Mouse (Mus musculus): Measurements from ENCODE around the gene Gm39566. TPM values are rescaled to one million over a fixed set of nuclear protein-coding genes. Genes with fewer than 3 reads are reported as not detected.

Gm39566 gene
- polyA plus RNA-seq, 3 experiments from 2014 or later, result not detected

DNA sequence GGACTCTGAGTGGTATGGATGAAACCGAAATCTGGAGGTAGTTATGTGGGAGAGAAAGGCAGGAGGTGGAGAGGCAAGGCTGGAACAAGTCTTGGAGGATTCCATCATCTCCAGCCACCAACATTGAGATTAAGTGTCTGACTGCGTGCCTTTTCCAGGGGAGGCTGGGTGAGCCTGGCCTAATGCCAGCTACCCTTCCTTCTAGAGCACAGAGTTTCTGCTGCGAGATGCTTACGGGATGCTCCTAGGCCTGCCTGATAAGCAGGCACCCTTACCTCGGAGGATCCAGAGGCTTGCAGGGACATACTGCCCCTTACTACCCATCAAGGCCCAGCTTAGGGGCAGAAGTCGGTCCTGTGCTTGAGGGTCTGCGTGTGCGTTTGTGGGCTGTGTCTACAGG lies 18.5 kb upstream of the Gm39566 start:
- no peak for ATAC-seq

DNA sequence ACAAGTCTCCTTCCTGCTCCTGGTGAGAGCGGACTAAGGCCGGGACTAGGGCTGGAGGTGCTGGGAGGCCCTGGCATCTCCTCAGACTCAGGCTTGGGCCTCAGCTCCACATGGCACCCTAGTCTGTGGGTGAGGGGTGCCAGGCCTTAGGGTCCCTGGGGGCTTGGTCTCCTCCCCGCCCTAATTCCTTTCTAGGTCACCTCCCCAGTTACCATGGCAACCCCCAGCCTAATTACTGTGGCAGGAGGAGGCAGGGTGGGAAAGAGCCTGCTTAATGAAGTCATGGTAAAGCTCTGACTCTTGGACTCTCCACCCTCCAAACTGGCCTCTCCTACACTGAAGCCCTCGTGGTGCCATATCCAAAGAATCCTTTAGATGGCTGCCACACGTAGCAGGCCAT lies 13.7 kb upstream of the Gm39566 start:
- no peak for ATAC-seq

DNA sequence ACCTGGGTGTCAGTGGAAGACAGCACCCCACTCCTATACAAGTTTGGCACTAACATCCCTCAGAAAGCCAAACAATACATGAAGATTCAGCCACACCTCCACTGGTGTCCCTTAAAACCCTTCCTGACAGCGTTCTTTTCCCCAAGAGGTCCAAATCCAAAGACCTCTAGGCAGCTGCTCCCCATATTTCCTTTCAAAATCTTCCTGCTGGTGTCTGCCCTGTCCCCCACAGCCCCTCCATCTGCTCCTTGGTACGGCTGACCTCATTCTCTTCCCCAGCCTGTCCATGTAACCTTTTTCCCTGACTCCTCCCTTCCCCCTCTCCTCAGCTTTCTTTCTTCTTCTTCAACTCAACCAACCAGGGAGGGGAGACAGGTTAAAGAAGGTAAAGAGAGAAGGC lies 8.4 kb upstream of the Gm39566 start:
- ATAC-seq, result no peak

DNA sequence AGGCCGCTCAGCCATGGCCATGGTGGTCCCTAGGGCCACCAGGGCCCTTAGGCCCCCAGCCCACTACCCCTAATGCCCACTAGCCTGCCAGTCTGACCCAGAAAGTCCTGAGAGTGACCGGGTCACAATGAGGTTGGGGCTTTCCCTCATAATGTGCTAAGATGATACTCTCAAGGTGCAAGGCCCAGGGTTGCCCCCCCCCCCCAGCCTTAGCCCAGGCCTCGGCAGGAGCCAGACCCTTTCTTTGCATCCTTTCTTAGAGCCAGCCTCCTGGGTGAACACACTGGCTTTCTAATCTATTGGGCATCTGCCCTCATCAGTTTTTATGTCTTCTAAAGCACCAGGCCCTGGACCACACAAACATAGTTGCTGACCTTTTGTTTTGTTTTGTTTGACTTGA lies 7.0 kb upstream of the Gm39566 start, which contains the start of gene Spem1:
Spem1 (minus strand) TSS at position 101 of the 400 bp plus-strand sequence.
- no peak for ATAC-seq

DNA sequence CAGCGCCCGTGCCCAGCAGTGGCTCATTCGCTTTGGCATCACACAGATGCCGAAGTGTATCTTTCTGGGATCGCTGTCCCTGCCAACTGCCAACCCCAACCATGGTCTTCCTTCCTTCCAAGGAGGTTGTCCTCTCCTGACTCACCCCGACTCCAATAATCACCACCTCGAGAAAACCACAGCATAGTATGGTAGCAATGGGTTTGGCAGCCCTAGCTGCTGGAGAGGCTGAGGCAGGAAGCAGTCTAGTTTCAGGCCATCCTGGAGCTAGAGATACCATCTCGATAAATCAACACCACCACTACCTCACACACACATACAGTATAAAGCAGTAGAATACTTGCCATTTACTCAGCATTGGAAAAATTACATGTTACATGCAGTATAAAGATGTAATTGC lies 3.8 kb upstream of the Gm39566 start:
- ATAC-seq, result no peak

DNA sequence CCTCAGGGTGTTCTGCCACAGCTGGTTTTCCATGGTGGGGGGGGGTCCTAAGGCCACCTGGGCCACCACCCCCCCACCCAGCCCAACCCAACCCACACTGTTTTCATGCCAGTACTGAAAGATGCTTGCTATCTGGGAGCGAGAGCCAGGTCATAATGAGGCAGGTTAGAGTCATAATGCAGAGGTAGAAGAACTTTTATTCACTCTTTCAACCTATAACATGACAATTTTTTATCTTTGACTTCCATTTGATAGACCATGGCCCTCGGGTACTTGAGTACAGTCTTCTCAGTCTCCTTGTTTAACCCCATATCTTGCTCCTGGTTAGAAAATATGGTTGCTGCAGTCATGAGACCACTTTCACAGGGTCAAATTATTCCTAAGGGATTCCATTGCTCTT lies 3.3 kb upstream of the Gm39566 start, which contains the start of gene Spem2:
Spem2 (minus strand) TSS at position 101 of the 400 bp plus-strand sequence.
- no peak for ATAC-seq

DNA sequence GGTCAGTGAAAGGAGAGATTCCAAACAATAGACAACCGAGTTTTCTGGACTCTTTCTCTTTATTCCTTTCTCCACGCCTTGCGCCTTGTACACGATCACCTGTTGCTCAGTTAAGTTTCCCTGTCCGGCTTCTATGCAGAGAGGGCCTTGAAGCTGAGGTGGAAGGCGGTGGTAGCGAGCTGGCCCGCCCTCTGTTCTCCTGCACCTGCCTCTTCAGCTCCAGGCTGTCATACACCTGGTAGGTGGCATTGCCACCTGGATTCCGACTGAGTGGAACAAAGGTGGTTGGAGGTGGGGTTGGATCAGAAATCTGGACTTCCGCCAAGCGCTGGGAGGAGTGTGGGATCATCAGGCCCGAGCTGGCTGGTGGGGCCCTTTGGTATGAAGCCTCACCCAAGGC lies 1.4 kb upstream of the Gm39566 start:
- no peak for ATAC-seq

DNA sequence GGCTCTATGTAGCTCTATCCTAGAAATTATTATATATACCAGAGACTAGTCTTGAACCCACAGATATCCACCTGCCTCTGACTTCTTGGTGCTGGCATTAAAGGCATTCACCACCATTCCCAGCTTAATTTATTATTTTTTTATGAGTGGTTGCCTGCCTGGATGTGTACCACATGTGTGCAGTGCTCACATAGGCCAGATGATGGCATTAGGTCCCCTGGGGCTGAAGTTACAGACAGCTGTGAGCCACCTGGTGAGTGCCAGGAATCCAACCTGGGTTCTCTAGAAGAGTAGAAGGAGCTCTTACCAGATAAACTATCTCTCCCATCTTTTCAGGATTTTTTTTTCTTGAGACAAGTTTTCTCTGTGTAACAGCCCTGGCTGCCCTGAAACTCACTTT lies 4.8 kb downstream of the Gm39566 start:
- ATAC-seq, result no peak

DNA sequence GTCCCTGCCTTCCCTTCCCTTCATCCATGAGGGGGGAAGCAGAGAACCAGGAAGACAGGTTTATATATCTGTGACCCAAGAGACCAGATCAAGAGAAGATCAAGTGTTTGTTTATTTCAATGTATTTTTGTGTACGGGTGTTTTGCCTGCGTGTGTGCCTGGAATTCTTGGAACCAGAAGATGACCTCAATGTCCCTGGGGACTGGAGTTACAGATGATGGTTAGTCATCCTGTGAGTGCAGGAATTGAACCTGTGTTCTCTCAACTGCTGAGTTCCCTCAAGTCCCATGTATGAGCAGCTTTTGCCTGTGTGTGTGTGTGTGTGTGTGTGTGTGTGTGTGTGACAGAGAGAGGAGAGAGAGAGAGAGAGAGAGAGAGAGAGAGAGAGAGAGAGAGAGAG lies 7.5 kb downstream of the Gm39566 start:
- no peak for ATAC-seq

DNA sequence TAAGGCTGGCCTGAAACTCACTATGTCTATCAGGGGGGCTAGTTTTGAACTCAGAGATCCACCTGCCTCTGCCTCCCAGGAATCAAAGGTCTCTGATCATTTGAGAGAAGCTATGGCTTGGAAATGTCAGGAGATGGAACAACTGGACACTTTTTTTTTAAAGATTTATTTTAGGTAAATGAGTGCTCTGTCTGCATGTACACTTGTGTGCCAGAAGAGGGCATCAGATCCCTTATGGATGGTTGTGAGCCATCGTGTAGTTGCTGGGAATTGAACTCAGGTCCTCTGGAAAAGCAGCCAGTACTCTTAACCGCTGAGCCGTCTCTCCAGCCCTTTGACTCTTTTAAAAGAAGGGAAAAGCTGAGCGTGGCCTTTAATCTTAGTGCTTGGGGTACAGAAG lies 8.7 kb downstream of the Gm39566 start:
- ATAC-seq, result no peak

DNA sequence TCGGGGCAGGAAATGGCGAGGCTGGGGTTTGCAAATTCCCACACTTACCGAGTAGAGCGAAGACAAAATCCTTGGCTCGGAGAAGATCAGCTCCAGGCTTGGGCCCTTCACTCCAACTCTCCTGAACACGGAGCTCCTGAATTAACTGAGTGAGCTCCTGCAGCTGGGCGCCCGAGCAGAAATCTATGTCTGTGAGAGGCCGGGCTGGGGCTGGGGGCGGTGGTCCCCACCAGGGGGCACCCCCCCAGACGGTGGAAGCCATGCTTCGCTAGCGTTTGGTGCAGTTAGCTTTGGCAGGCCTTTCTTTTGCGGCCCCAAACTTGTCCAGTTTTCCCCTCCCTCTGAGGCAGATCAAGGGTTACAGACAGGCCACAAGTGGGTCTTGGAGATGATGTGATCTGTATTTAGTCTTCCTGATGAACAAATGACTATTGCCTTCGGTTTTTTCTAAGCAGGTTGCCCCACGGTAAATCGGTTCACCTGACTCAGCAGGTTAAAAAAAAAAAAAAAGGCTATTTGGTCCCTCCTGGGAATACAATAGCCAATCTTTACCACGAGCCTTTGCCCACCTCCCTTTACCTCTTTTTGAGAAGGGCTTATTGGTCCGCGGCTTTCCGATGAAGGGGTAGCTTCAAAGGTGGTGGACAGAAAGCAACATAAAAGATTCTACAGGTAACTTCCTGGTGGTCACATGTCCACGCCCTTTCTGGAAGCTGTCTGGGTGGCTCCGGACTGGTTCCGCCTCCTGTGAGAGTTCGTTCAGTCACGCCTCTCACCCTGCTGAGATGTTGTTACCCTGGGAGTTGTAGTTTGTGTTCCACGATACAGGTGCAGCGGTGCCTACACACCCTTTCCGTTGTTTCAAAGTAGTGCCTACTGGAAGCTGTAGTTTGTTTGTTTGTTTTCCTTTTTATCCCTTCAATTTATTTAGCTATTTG lies 9.9 kb downstream of the Gm39566 start, which contains the start of gene Tmem102:
Tmem102 (minus strand) TSS at position 653 of the 938 bp plus-strand sequence.
- no peak for ATAC-seq

DNA sequence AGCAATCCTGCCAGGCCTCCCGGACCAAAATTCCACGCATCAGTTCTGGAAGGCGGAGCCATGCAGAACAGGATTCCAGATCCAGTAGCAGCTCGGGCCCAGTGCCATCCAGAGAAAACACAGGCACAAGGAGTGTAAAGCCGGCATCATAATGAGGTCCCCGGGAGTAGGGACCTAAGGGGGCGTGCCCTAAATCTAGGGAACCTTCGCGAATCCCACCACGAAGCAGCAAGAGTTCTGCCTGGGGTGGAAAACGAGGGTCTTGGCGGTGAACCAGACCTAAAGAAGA lies 10.5 kb downstream of the Gm39566 start:
- no peak for ATAC-seq

DNA sequence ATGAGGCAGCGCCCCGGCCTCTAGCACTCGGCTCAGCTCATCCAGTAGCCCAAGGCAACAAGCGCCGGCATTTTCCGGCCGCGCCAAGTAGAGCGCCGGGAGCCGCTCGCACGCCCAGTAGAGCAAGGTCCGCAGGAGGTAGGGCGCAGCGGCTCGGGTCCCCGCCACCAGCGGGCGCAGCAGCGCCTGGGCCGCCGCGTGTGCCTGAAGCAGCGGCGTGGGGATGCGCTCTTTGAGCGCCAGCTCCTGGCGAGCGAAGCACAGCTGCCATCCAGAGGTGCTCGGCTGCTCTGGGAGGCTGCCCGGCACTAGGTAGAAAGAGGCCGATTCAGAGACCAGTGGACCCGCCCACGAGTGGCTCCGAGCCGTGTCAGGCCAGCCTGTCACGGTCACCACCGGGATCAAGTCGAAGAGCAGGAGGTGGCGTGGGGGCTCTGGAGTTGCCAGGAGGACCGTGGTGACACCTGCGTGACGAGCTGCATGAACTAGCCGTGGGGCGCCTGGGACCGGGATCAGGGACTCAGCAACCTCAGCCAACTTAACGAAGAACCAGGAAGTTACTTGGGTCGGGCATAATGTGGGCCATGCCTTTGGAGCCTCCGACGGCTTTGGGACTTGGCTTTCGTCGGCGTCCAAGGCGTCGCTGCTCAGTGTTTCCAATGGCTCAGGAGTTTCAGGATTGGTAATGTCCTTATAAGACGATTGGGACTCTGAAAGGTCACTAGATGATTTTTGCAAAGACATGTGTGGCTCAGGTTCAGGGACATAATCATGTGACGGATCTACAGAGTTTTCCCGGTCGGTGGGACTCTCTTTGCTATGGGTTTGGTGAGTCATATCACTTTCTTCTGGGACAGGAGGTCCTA lies 11.1 kb downstream of the Gm39566 start:
- ATAC-seq, result peak; percentile 63

DNA sequence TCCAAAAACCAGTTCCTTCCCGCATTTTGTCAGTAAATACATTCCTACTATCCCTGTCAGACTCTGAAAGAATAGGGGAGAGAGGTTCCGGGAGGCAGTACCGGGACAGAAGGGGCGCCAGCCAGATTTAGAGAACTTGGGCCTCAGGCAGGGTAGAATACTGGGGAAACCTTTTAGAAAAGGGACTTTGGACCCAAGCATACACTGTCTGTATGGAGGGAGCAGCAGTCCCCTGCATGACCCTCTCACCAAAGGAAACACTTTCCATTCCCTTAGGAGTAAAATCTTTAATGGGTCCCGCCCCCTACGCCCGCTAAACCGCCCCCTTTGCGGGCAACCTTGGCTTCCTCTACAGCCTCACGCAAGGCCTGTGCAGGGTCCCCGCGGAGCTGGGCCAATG lies 11.8 kb downstream of the Gm39566 start:
- ATAC-seq, result no peak

DNA sequence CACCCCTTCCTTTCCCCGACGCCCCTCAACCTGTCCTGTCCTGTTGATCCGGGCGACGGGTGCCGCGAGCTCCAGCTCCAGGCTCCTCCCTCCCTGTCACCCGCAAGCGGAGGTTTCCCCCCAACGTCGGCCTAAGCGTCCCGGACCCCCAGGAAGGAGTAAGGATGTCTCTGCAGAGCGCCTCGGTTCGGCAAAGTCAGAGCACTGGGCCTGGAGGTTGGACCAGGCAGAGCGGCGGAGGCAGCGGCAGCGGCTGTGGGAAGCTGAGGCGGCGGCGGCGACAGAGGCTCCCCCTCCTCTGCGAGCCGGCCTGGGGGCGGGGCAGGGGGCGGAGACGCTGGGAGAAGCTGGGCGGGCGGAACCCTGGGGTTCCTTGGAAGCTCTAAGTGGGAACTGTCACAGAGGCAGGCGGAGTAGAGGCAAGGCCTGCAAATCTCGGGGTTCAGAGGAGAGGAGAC lies 12.4 kb downstream of the Gm39566 start:
- ATAC-seq, result peak; percentile 36

DNA sequence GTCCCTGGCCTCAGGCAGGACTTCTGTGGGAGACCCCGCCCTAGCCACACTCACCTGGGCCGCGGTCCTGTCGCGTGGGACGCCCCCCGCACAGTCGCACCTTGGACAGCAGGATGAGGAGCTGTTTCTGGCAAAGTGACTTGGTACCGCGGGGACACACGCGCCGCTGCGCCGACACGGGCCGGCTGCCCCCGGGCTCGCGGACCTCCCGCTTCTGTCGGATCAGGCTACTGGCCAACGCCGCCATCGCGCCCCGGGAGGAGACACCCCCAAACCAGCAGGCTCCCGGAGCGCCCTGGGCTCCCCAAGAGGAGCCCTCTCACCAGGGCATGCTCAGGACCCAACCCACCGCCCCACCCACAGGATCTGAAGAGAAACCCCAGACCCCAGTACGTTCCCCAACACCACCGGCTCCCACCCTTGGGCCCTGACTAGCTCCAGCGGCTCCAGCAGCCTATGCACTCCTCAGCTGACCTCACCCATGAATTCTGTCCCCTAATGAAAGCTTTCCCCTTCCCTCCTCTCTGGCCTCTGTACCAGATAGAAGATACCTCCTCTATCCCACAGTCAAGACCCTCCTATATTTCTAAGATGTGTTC lies 13.6 kb downstream of the Gm39566 start, which contains the start of gene Fgf11:
Fgf11 (minus strand) TSS at position 479 of the 599 bp plus-strand sequence.
- ATAC-seq, result no peak

DNA sequence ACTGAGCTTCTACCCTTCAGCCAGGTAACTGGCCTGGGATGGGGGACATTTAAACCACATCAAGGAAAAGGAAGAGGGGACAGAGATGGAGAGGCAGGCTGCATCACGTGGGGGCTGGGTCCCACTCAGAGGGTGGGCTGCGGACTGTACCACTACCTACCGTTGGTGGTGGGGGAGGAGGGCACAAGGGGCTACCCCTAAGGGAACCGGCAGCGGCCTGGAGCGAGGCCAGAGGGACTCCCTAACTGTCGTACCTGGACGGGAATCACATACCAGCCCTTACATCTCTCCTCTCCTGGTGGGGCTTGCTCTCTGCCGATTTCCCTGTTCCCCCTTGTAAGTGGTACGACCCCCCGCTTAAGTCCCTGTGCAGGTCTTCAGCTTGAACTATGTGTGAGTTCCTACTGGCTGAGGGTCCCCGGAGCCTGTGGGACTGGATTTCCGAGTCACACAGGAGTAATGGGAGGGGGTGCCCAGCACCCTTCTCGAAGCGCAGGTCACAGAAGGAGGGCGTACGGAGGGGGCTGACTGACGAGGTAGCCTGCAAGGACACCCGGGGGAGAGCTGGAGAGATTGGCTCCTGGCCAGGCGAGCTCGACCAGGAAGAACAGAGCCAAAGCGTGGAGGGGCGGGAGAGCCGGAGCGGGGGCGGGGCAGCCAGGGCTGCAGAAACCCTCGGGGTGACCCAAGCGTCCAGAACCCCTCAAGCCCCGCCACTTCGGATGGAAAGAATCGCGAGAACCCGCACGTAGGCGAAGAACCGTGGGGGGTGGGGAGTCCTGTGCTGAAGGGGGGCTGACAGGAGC lies 14.5 kb downstream of the Gm39566 start:
- ATAC-seq, result no peak

DNA sequence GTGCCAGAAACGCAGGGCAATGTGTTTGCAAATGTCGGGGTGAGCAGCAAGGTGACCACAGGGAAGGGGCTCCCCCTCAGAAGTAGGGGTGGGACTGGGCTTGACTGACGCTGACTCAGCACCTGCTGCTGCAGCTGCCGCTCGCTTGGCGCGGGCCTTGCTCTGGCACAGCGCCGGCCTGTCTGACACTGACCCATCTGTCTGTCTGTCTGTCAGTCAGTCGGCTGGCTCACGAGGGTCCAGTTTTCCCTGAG lies 15.0 kb downstream of the Gm39566 start:
- ATAC-seq, result no peak

DNA sequence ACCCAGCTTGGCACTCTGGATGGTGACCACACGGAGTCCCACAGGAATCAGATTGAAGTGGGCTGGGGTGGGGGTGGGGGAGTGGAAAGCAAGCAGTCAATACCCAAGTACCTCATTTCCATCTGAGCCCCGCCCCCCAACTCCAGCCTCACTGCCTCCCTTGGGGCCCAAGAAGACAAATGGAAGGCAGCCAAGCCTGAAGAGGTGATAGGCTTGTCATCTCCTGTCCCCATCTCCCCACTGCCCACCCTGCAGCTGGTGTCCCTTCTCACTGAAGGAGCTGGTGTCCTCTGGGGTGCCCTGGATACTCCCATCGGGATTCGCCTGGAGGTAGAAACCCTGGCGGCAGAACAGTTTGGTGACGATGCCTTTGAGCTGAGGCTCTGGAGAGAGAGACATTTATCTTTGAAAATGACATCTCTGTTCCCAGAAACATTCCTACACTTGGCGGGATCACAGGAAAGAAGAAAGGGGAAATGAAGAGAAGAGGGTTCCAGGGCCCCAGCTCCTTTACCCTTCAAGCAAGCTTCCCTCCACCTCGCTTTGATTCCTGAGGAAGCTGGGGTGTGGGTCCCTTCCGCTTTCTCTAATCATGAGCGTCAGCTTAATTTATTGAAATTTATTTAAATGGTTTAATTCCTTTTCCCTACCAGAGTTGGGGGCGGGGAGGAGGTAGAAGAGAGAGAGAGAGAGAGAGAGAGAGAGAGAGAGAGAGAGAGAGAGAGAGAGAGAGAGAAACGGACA lies 15.5 kb downstream of the Gm39566 start:
- no peak for ATAC-seq

DNA sequence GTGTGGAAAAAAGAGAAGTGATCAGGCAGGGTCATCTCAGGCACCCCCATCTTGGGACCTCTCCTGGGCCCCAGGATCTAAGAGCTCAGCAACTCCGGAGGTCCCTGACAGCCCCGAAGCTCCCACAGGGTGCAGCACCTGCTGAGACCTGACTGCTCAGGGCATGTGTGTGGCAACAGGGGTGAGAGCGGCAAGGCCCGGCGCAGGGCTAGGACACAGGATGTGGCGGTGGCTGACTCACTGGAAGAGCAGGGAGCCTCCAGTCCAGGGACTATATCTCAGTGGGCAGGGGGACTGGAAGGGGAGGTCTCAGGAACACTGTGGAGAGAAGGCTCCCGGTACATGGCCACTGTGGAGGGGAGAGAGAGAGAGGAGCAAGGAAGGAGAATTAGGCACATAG lies 17.2 kb downstream of the Gm39566 start:
- ATAC-seq, result no peak

DNA sequence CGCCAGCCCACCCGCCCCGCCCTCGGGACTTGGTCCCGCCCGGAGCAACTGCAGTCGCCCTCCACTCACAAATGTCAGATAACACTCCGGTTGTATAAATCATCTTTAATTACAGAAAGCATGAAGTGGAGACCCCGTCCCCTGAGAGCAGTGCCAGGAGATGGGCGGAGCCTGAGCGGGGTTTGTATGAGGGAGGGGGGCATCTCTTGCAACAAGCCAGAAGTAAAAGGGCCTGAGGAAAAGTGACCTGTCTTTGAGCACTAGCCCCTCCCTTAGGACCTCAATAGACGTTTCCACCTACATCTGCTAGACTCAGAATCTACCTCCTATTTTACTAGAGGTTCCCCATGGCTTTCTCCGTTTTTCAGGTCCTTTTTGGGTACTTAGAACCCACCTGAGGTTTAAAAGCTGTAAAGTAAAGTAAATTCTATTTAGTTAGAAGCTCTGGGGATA lies 19.1 kb downstream of the Gm39566 start:
- ATAC-seq, result no peak
